Mouse (Mus musculus): ENCODE measurements around the gene Kcnk18. TPM values are rescaled to one million over a fixed set of nuclear protein-coding genes. Genes with fewer than 3 reads are reported as not detected.

Kcnk18 gene
- total and polyA plus RNA-seq, 3 experiments, result 0.05 TPM; not detected in 2

DNA sequence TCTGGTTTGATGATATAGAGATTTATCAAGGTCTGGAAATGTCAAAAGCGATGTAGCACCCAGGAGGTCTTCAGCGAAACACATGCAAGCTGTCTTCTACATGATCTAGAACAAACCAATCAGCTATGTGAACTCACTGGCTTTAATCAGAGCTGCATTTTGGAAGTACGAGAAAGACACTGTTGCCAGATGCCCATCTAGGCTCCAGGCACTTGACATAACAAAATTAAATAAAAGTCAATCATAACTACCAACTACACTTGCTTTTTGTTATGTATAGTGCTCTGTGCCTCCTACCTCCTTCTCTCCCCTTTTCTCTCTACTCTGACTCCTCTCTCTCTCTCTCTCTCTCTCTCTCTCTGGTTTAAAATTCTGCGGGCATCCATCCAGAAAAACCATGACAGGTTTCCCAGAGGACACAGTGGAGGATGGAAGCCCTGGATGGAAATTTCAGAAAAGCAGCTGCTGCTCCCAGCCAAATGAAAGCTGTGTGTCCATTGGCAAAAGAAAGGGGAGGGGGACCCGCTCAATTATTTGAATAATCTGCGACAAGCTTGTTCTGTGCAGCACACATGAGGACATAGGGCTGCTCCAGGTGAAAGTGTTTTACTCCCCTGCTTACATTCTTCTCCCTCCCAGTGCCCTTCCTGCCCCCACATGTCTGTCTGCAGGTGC is 45.5 kb upstream of the Kcnk18 start:
- Histone ChIP-seq H3K4me3 (ENCODE audit: low read depth, low read length) (no peak overlapping the region), H3K4me1 (ENCODE audit: insufficient read depth, low read depth, low read length) (no peaks in the 10 kb centered on the region; the same call in 1 of the 2 replicates), H3K36me3 (replicated peaks) (no peaks in the 10 kb centered on the region), H3K27me3 (ENCODE audit: insufficient read depth, low read length) (peaks cover 17% of the 10 kb centered on the region; the same call in 1 of the 2 replicates), H3K9me3 (replicated peaks) (peaks cover 6% of the 10 kb centered on the region)
- no peak for DNase-seq (ENCODE audit: low spot score)
- no peak for ATAC-seq (ENCODE audit: extremely low read depth, insufficient number of reproducible peaks, low FRiP score, poor library complexity, severe bottlenecking)
- TF ChIP-seq TAL1 (conservative IDR thresholded peaks at IDR 0.05; ENCODE audit: low read depth, low read length) (no peak), GATA1 (IDR thresholded peaks at IDR 0.05; ENCODE audit: borderline replicate concordance, low read length) (no peak), GATA2 (IDR thresholded peaks at IDR 0.05; ENCODE audit: borderline replicate concordance, low read depth, low read length) (no peak), POLR2AphosphoS5 (IDR thresholded peaks at IDR 0.05; ENCODE audit: insufficient replicate concordance, low read depth, low read length) (no peak), CTCF (IDR thresholded peaks at IDR 0.05; ENCODE audit: low read depth, low read length) (no peak)

DNA sequence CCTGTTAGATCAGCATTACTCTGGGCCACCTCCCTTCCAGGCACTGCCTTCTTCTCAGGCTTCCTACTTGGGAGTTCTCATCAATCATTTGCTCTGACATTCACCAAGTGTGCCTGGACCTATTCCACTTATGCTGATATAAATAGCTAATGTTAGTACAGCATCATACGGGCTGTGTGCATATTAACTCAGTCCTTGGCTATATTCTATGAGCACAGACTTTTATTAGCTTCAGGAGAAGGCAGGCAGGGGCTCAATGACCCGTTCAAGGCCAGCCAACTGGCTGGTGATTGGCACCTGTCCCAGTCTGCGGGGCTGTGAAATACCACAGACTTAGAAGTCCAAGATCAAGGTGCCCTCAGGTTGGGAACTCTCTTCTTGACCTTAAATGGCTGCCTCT is 35.0 kb upstream of the Kcnk18 start:
- Histone ChIP-seq H3K9me3 (replicated peaks) (no peaks in the 10 kb centered on the region), H3K4me3 (ENCODE audit: low read depth, low read length) (no peak overlapping the region), H3K27me3 (ENCODE audit: insufficient read depth, low read length) (0 out of 2 replicates have a peak, but pooled peaks cover 5% of the 10 kb centered on the region), H3K4me1 (ENCODE audit: insufficient read depth, low read depth, low read length) (no peaks in the 10 kb centered on the region), H3K36me3 (replicated peaks) (no peaks in the 10 kb centered on the region)
- ATAC-seq (ENCODE audit: extremely low read depth, insufficient number of reproducible peaks, low FRiP score, poor library complexity, severe bottlenecking), result no peak
- no peak for TF ChIP-seq GATA2 (IDR thresholded peaks at IDR 0.05; ENCODE audit: borderline replicate concordance, low read depth, low read length)
- no peak for TF ChIP-seq POLR2AphosphoS5 (IDR thresholded peaks at IDR 0.05; ENCODE audit: insufficient replicate concordance, low read depth, low read length)
- no peak for TF ChIP-seq TAL1 (conservative IDR thresholded peaks at IDR 0.05; ENCODE audit: low read depth, low read length)
- no peak for TF ChIP-seq CTCF (IDR thresholded peaks at IDR 0.05; ENCODE audit: low read depth, low read length)
- TF ChIP-seq GATA1 (IDR thresholded peaks at IDR 0.05; ENCODE audit: borderline replicate concordance, low read length), result no peak
- DNase-seq (ENCODE audit: low spot score), result no peak

DNA sequence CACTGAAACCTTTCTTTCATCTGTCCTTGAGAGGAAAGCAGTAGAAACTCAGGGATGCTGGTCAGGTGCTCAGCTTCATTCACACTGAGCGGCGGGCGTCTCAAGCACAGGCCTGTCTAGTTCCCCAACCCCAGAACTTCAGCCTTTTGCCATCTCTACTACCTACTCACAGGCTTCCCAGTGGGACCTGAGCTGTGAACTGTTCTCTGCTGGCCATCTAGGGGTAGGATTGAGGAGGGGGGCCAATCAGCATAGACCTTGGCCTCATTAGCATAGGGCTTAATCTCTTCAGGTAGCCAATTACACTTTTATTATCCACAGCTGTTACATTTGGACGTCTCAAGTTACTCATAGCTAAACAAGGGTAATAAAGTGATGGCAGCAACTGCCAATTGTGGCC is 30.0 kb upstream of the Kcnk18 start:
- no peak for TF ChIP-seq POLR2AphosphoS5 (IDR thresholded peaks at IDR 0.05; ENCODE audit: insufficient replicate concordance, low read depth, low read length)
- no peak for TF ChIP-seq GATA2 (IDR thresholded peaks at IDR 0.05; ENCODE audit: borderline replicate concordance, low read depth, low read length)
- TF ChIP-seq TAL1 (conservative IDR thresholded peaks at IDR 0.05; ENCODE audit: low read depth, low read length), result no peak
- no peak for TF ChIP-seq CTCF (IDR thresholded peaks at IDR 0.05; ENCODE audit: low read depth, low read length)
- TF ChIP-seq GATA1 (IDR thresholded peaks at IDR 0.05; ENCODE audit: borderline replicate concordance, low read length), result no peak
- Histone ChIP-seq H3K4me3 (ENCODE audit: low read depth, low read length) (no peak overlapping the region), H3K4me1 (ENCODE audit: insufficient read depth, low read depth, low read length) (no peaks in the 10 kb centered on the region), H3K36me3 (replicated peaks) (no peaks in the 10 kb centered on the region), H3K9me3 (replicated peaks) (no peaks in the 10 kb centered on the region), H3K27me3 (ENCODE audit: insufficient read depth, low read length) (peaks cover 9% of the 10 kb centered on the region; the same call in 1 of the 2 replicates)
- no peak for ATAC-seq (ENCODE audit: extremely low read depth, insufficient number of reproducible peaks, low FRiP score, poor library complexity, severe bottlenecking)
- no peak for DNase-seq (ENCODE audit: low spot score)

DNA sequence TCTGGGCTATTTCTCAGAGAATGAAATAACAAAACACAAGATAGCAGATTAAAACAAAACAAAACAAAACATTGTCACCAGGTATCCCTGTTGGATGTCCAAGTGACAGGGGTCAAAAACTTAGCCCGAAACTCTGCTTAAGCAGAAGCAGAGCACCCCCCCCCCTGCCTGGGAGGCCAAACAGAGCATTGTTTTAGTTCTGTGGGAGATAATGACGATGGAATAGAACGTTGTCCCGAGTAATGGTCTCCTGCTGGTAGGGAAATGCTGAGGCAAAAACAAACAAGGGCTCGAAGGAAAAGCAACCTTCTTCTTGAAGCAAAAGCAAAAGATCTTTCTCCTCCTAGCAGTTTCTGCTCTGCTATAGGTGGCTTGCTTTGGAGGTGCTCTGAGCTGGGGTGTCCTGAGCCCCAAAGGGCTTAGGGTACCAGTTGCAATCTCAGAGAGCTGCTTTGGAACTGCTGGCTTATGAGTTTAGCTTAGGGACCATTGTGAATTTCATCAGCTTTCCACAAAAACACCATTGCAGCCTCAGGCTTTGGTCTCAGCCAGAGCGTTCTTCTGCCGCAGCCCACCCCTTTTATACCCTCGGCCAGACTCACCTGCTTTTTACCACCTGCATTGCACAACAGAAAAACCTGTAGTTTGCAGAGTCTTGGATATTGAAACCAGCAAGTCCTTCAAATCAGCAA is 28.4 kb upstream of the Kcnk18 start:
- DNase-seq (ENCODE audit: low spot score) (no peak), ATAC-seq (ENCODE audit: extremely low read depth, insufficient number of reproducible peaks, low FRiP score, poor library complexity, severe bottlenecking) (no peak)
- H3K27me3 ChIP-seq (ENCODE audit: insufficient read depth, low read length), result peaks cover 11% of the 10 kb centered on the region; the same call in 1 of the 2 replicates

DNA sequence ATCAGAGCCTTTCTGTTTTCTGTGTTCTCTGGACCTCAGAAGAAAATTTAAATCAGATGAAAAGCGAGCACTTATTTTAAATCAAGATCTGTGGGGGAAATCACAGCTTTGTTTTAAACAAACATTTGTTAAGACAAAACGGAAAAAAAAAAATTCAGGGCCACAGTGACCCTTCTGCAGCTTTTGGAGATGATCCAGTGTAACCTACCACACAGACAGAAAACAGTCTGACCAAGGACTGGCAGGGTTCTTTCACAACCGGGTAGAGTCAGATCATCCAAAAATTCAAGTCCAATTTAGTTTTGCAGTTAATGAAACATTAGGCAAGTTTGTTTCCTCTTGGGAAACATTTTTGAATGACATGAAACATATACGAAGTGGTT is 27.9 kb upstream of the Kcnk18 start:
- ATAC-seq (ENCODE audit: extremely low read depth, insufficient number of reproducible peaks, low FRiP score, poor library complexity, severe bottlenecking) (no peak), DNase-seq (ENCODE audit: low spot score) (no peak)
- peaks cover 9% of the 10 kb centered on the region; the same call in 1 of the 2 replicates for H3K27me3 ChIP-seq (ENCODE audit: insufficient read depth, low read length)
- H3K9me3 ChIP-seq (replicated peaks), result no peaks in the 10 kb centered on the region
- no peak overlapping the region for H3K4me3 ChIP-seq (ENCODE audit: low read depth, low read length)
- TF ChIP-seq GATA2 (IDR thresholded peaks at IDR 0.05; ENCODE audit: borderline replicate concordance, low read depth, low read length), result no peak
- TF ChIP-seq TAL1 (conservative IDR thresholded peaks at IDR 0.05; ENCODE audit: low read depth, low read length), result no peak
- no peak for TF ChIP-seq CTCF (IDR thresholded peaks at IDR 0.05; ENCODE audit: low read depth, low read length)
- TF ChIP-seq GATA1 (IDR thresholded peaks at IDR 0.05; ENCODE audit: borderline replicate concordance, low read length), result no peak
- TF ChIP-seq POLR2AphosphoS5 (IDR thresholded peaks at IDR 0.05; ENCODE audit: insufficient replicate concordance, low read depth, low read length), result no peak
- H3K36me3 ChIP-seq (replicated peaks), result no peaks in the 10 kb centered on the region
- no peaks in the 10 kb centered on the region for H3K4me1 ChIP-seq (ENCODE audit: insufficient read depth, low read depth, low read length)

More for the DNA sequence above, 28.4 kb upstream of the Kcnk18 start:
- H3K36me3 ChIP-seq (replicated peaks), result no peaks in the 10 kb centered on the region
- H3K4me3 ChIP-seq (ENCODE audit: low read depth, low read length), result no peak overlapping the region
- no peaks in the 10 kb centered on the region for H3K4me1 ChIP-seq (ENCODE audit: insufficient read depth, low read depth, low read length)
- TF ChIP-seq CTCF (IDR thresholded peaks at IDR 0.05; ENCODE audit: low read depth, low read length) (no peak), TAL1 (conservative IDR thresholded peaks at IDR 0.05; ENCODE audit: low read depth, low read length) (no peak), POLR2AphosphoS5 (IDR thresholded peaks at IDR 0.05; ENCODE audit: insufficient replicate concordance, low read depth, low read length) (no peak), GATA2 (IDR thresholded peaks at IDR 0.05; ENCODE audit: borderline replicate concordance, low read depth, low read length) (no peak), GATA1 (IDR thresholded peaks at IDR 0.05; ENCODE audit: borderline replicate concordance, low read length) (no peak)
- H3K9me3 ChIP-seq (replicated peaks), result no peaks in the 10 kb centered on the region

DNA sequence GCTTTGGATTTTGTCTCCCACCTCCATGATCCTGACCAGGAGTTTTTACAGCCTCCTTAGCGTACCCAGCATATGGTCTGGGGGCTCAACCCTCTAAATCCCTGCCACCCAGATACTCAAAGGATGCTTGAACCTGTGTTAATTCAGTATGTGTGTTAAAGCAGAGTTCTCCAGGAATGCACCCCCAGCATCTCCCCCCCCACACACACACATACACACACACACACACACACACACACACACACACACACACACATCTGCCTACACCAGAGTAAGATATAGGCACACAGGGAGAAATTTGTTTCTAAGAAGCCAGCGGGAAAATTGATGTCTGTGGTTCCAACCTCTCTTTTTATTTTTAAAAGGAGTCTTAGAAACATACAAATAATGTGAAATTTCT is 26.5 kb upstream of the Kcnk18 start:
- TF ChIP-seq TAL1 (conservative IDR thresholded peaks at IDR 0.05; ENCODE audit: low read depth, low read length) (no peak), POLR2AphosphoS5 (IDR thresholded peaks at IDR 0.05; ENCODE audit: insufficient replicate concordance, low read depth, low read length) (no peak), GATA1 (IDR thresholded peaks at IDR 0.05; ENCODE audit: borderline replicate concordance, low read length) (no peak), GATA2 (IDR thresholded peaks at IDR 0.05; ENCODE audit: borderline replicate concordance, low read depth, low read length) (no peak), CTCF (IDR thresholded peaks at IDR 0.05; ENCODE audit: low read depth, low read length) (no peak)
- Histone ChIP-seq H3K4me3 (ENCODE audit: low read depth, low read length) (no peak overlapping the region), H3K27me3 (ENCODE audit: insufficient read depth, low read length) (peaks cover 9% of the 10 kb centered on the region; the same call in 1 of the 2 replicates), H3K36me3 (replicated peaks) (no peaks in the 10 kb centered on the region), H3K9me3 (replicated peaks) (no peaks in the 10 kb centered on the region), H3K4me1 (ENCODE audit: insufficient read depth, low read depth, low read length) (no peaks in the 10 kb centered on the region)
- no peak for DNase-seq (ENCODE audit: low spot score)
- no peak for ATAC-seq (ENCODE audit: extremely low read depth, insufficient number of reproducible peaks, low FRiP score, poor library complexity, severe bottlenecking)
